Mouse (Mus musculus) CH12.LX (cell line): ENCODE data around the gene Prkn. TPM values are rescaled to one million over a fixed set of nuclear protein-coding genes. Genes with fewer than 3 reads are reported as not detected.

Source experiments
- DNase-seq: peaks from one replicate; pipeline ENCODE4 v3.0.0-alpha.2; 2013; ENCODE audit errors: extremely low read depth
- H3K27ac ChIP-seq: 2 replicates; pipeline ENCODE4 v1.5.1; 2012; ENCODE audit warnings: low read depth, mild to moderate bottlenecking, control low read depth, moderate library complexity; ENCODE audit not compliant: insufficient read depth
- H3K27me3 ChIP-seq: replicated peaks from 2 replicates; pipeline ENCODE3; 2012; ENCODE audit warnings: inconsistent platforms
- H3K36me3 ChIP-seq, 2 experiments: replicated peaks in 1 of 2; 2 replicates each; pipeline versions ENCODE3 to v1.6.1; 2012; ENCODE audit warnings: inconsistent platforms in 1 of 2, low read length in 1 of 2, mild to moderate bottlenecking in 1 of 2, mixed read lengths in 1 of 2, moderate library complexity in 1 of 2; ENCODE audit not compliant: control insufficient read depth in 1 of 2, insufficient read depth in 1 of 2
- H3K4me1 ChIP-seq, 2 experiments: 2 replicates each; pipeline ENCODE4 v1.6.1; 2012; ENCODE audit warnings: inconsistent platforms in 1 of 2, moderate library complexity in 1 of 2; ENCODE audit not compliant: insufficient read depth in 2 of 2, control insufficient read depth in 1 of 2
- H3K4me2 ChIP-seq: 2 replicates; pipeline ENCODE4 v1.6.1; 2012; ENCODE audit warnings: low read depth, mild to moderate bottlenecking, control low read depth; ENCODE audit not compliant: poor library complexity, insufficient read depth, severe bottlenecking
- H3K4me3 ChIP-seq, 3 experiments: fragments of 150-350 bp in 1 of 3; sonication (generic) in 1 of 3; replicated peaks in 1 of 3; 2 replicates each; pipeline versions ENCODE3 to v1.5.1; 2011 to 2012; ENCODE audit warnings: low read depth in 2 of 3, low read length in 2 of 3, mild to moderate bottlenecking in 2 of 3, moderate library complexity in 2 of 3, control low read depth in 1 of 3, improper control_type of control experiment in 1 of 3, inconsistent platforms in 1 of 3, mixed read lengths in 1 of 3; ENCODE audit not compliant: poor library complexity in 1 of 3
- H3K79me2 ChIP-seq: replicated peaks from 2 replicates; pipeline ENCODE4 v1.6.1; 2012; ENCODE audit warnings: mild to moderate bottlenecking, moderate library complexity; ENCODE audit not compliant: control insufficient read depth, poor library complexity, insufficient read depth, severe bottlenecking; ENCODE audit errors: extremely low read depth
- H3K9ac ChIP-seq: 2 replicates; pipeline ENCODE4 v1.6.1; 2012; ENCODE audit warnings: low read depth, mild to moderate bottlenecking, control low read depth, moderate library complexity; ENCODE audit not compliant: insufficient read depth
- H3K9me3 ChIP-seq: replicated peaks from 2 replicates; pipeline ENCODE3; 2012; ENCODE audit warnings: low read length, inconsistent platforms, mixed read lengths
- BHLHE40 ChIP-seq: IDR thresholded peaks from 2 replicates; pipeline ENCODE4 v1.6.1; 2011; ENCODE audit warnings: mild to moderate bottlenecking, low read depth, low read length, improper control_type of control experiment
- CHD1 ChIP-seq: IDR thresholded peaks from 2 replicates; pipeline ENCODE4 v1.6.1; 2012; ENCODE audit warnings: low read depth, low read length, improper control_type of control experiment, inconsistent platforms
- CTCF ChIP-seq, 2 experiments: IDR thresholded peaks in 1 of 2; conservative IDR thresholded peaks in 1 of 2; 2 replicates each; pipeline ENCODE4 v1.5.1; 2011 to 2012; ENCODE audit warnings: low read depth in 2 of 2, low read length in 2 of 2, improper control_type of control experiment in 1 of 2, inconsistent platforms in 1 of 2, mild to moderate bottlenecking in 1 of 2, moderate library complexity in 1 of 2
- E2F4 ChIP-seq: IDR thresholded peaks from 2 replicates; pipeline ENCODE4 v1.6.1; 2011; ENCODE audit warnings: low read depth, low read length, improper control_type of control experiment; ENCODE audit not compliant: insufficient replicate concordance
- EP300 ChIP-seq: IDR thresholded peaks from 2 replicates; pipeline ENCODE4 v1.6.1; 2011; ENCODE audit warnings: low read length, improper control_type of control experiment
- GABPA ChIP-seq: IDR thresholded peaks from 2 replicates; pipeline ENCODE4 v1.6.1; 2012; ENCODE audit warnings: low read depth, low read length, improper control_type of control experiment, inconsistent platforms; ENCODE audit not compliant: insufficient replicate concordance
- KAT2A ChIP-seq: IDR thresholded peaks from 2 replicates; pipeline ENCODE4 v1.6.1; 2012; ENCODE audit warnings: low read length, improper control_type of control experiment, inconsistent platforms; ENCODE audit not compliant: insufficient replicate concordance
- MEF2A ChIP-seq: IDR thresholded peaks from 2 replicates; pipeline ENCODE4 v1.6.1; 2014; ENCODE audit warnings: low read depth, mild to moderate bottlenecking, inconsistent platforms, low read length, improper control_type of control experiment, borderline replicate concordance
- MYC ChIP-seq: IDR thresholded peaks from 2 replicates; pipeline ENCODE4 v1.6.1; 2011; ENCODE audit warnings: low read depth, mild to moderate bottlenecking, improper control_type of control experiment, low read length
- POLR2AphosphoS2 ChIP-seq: IDR thresholded peaks from 2 replicates; pipeline ENCODE4 v1.6.1; 2011; ENCODE audit warnings: low read depth, low read length, improper control_type of control experiment
- UBTF ChIP-seq: IDR thresholded peaks from 2 replicates; pipeline ENCODE4 v1.6.1; 2012; ENCODE audit warnings: low read depth, mild to moderate bottlenecking, inconsistent platforms, low read length, improper control_type of control experiment, moderate library complexity
- USF1 ChIP-seq: IDR thresholded peaks from 2 replicates; pipeline ENCODE4 v1.6.1; 2014; ENCODE audit warnings: low read depth, mild to moderate bottlenecking, inconsistent platforms, low read length, improper control_type of control experiment
- ZC3H11A ChIP-seq: IDR thresholded peaks from 2 replicates; pipeline ENCODE4 v1.6.1; 2012; ENCODE audit warnings: low read depth, mild to moderate bottlenecking, inconsistent platforms, low read length, improper control_type of control experiment
- dilution Hi-C: fragments of 300-500 bp; cut with MboI; formaldehyde crosslinking; loops from 2 replicates; pipeline ENCODE4 v1.14.3; 2020; ENCODE audit warnings: low sequenced_read_pairs; ENCODE audit not compliant: extremely low pct_unique_long_range_greater_than_20kb, extremely low pct_ligation_motif_present
- in situ Hi-C: fragments of 300-500 bp; cut with MboI; formaldehyde crosslinking; loops from 3 replicates; pipeline ENCODE4 v1.14.3; 2019; ENCODE audit warnings: low sequenced_read_pairs, low pct_ligation_motif_present, low pct_unique_long_range_greater_than_20kb, mixed read lengths
- polyA plus RNA-seq: library from polyadenylated mRNA; unstranded; fragments of >175 nt; gene quantifications from 2 replicates; pipeline ENCODE4 v1.2.1, GENCODE M21; 2012; ENCODE audit warnings: low read depth; ENCODE audit not compliant: insufficient read length
- total RNA-seq, 2 experiments: library from RNA; depleted of rRNA; stranded (reverse); fragments of 300-350 nt in 1 of 2; fragments of >200 nt in 1 of 2; gene quantifications; 2 replicates each; pipeline ENCODE4 v1.2.3; 2012 to 2014

Gene Prkn
- total and polyA plus RNA-seq, 3 experiments = 0.08 TPM; not detected in 2

DNA sequence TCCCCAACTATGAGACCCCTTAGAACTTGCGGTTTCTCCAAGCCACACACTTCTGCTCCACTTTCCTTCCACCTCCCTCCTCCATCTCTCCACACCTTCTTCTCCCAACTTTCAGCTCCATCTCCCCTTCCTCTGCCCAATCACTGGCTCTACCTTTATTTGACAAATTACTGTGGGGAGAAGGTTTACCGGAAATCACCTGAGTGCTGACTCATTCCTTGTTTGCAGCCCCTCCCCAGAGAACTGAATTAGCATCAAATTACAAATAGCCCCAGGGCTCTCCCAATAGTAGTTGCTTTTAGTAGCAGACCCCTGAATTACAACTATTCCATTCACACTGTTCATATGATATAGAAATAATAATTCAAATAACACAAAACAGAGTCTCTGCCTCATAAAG is 1036.1 kb downstream of the Prkn start:
- in situ Hi-C loops = no loop called here
- Histone ChIP-seq H3K4me3 (no peak overlapping the region), H3K9ac (no peak overlapping the region), H3K9me3 (no peaks in the 10 kb centered on the region), H3K4me2 (no peak overlapping the region), H3K79me2 (no peaks in the 10 kb centered on the region), H3K36me3 (no peaks in the 10 kb centered on the region), H3K4me1 (no peaks in the 10 kb centered on the region), H3K27me3 (no peaks in the 10 kb centered on the region), H3K27ac (no peak overlapping the region)
- no peak for DNase-seq
- TF ChIP-seq KAT2A = no peak
- TF ChIP-seq BHLHE40 = peak; percentile 23; the same call in 1 of the 2 replicates
- dilution Hi-C loops = no loop called here

DNA sequence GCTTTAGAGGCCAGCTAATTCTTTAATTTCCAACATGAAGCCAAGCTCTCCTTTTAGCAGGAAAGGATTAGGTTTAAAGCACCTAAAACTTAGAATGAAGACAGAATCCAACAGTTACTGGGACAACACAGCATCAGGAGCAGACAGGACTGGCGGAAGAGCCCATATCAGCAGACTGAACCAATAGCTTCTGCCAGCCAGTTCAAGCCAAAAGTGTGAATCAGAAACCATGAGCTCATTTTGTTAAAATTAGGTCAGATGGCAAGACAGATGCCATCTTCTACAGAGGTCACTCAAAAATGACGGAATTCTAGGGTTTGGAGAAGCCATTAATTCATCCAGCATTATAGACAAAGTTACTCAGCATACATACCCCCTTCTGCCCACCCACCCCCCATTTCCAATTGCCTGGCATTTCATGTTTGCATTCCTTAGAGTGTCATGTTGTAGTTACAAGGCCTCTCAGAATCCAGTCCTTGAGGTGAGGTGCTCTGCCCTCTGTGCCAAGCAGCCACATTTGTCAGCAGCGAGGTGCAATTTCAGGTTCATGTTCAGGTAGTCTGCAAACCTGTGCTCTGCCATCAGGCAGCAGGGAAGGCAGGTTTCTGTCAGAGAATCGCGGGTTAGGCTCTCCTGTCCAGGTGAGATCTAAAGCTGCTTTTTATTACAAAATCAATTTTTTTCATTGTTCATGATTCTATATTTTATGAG is 1041.1 kb downstream of the Prkn start:
- Histone ChIP-seq H3K27me3 (no peaks in the 10 kb centered on the region), H3K4me3 (no peak overlapping the region), H3K27ac (no peak overlapping the region), H3K4me1 (no peaks in the 10 kb centered on the region), H3K36me3 (no peaks in the 10 kb centered on the region), H3K9ac (no peak overlapping the region), H3K9me3 (no peaks in the 10 kb centered on the region), H3K4me2 (no peak overlapping the region), H3K79me2 (no peaks in the 10 kb centered on the region)
- no peak for TF ChIP-seq MYC
- no peak for TF ChIP-seq MEF2A
- no peak for TF ChIP-seq E2F4
- TF ChIP-seq CTCF (conservative IDR thresholded peaks at IDR 0.05 in 1 of 2, IDR thresholded peaks at IDR 0.05 in 1 of 2; ENCODE audit: low read depth in 2 of 2, low read length in 2 of 2) = no peak
- no peak for TF ChIP-seq EP300
- no peak for TF ChIP-seq POLR2AphosphoS2
- no peak for TF ChIP-seq USF1
- in situ Hi-C loops (no loop called here), dilution Hi-C loops (no loop called here)
- no peak for DNase-seq

DNA sequence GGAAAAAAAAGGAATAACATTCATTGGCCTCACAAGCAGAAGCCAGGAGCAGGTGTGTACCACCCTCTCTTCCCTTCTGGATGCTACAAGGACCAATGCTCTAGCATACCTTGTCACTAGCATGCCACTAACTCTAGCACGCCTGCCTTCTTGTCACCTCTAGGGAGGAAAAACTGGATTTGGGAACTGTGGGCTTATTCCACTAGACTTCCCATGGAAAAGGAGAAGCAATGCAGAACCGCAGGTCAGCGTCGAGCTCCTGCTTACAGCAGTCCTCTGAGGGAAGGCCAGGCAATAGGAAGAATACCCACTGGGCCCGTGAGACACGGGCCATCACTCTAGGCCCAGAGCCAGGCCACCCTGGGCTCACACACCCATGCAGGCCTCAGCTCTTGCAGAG is 1045.4 kb downstream of the Prkn start:
- Histone ChIP-seq H3K27ac (no peak overlapping the region), H3K4me2 (no peak overlapping the region), H3K4me1 (peaks cover 0 to 5% of the 10 kb centered on the region in 2 experiments; a peak in 2 of 4 replicates), H3K36me3 (no peaks in the 10 kb centered on the region), H3K79me2 (no peaks in the 10 kb centered on the region), H3K27me3 (no peaks in the 10 kb centered on the region), H3K9ac (no peak overlapping the region), H3K9me3 (no peaks in the 10 kb centered on the region), H3K4me3 (no peak overlapping the region)
- in situ Hi-C loops (no loop called here), dilution Hi-C loops (no loop called here)
- TF ChIP-seq UBTF = no peak
- TF ChIP-seq CHD1 = no peak
- TF ChIP-seq GABPA = no peak
- TF ChIP-seq CTCF (conservative IDR thresholded peaks at IDR 0.05 in 1 of 2, IDR thresholded peaks at IDR 0.05 in 1 of 2; ENCODE audit: low read depth in 2 of 2, low read length in 2 of 2) = no peak
- no peak for TF ChIP-seq ZC3H11A
- no peak for DNase-seq
